Mouse (Mus musculus) megakaryocyte, embryonic 14.5 days (primary cell): ENCODE results near the gene 4933427D14Rik. TPM values are rescaled to one million over a fixed set of nuclear protein-coding genes. Genes with fewer than 3 reads are reported as not detected.

Source experiments
- H3K27me3 ChIP-seq: replicated peaks from 2 replicates; pipeline ENCODE3; 2012; ENCODE audit warnings: inconsistent platforms
- H3K36me3 ChIP-seq: replicated peaks from 2 replicates; pipeline ENCODE3; 2012; ENCODE audit warnings: low read length, inconsistent platforms, mixed read lengths
- H3K4me1 ChIP-seq: 2 replicates; pipeline ENCODE4 v1.6.1; 2012; ENCODE audit warnings: inconsistent platforms
- H3K4me3 ChIP-seq: replicated peaks from 2 replicates; pipeline ENCODE3; 2012; ENCODE audit warnings: moderate library complexity, mild to moderate bottlenecking, inconsistent platforms
- H3K9me3 ChIP-seq: 2 replicates; pipeline ENCODE4 v1.6.1; 2012; ENCODE audit warnings: inconsistent platforms
- FLI1 ChIP-seq: IDR thresholded peaks from 2 replicates; pipeline ENCODE4 v1.6.1; 2012; ENCODE audit warnings: low read length, inconsistent platforms, mixed read lengths
- GATA1 ChIP-seq: IDR thresholded peaks from 3 replicates; pipeline ENCODE4 v1.6.1; 2012; ENCODE audit warnings: mixed read lengths, low read length, inconsistent platforms, borderline replicate concordance
- polyA plus RNA-seq: library from polyadenylated mRNA; stranded (reverse); fragments of >175 nt; gene quantifications from 2 replicates; pipeline ENCODE4 v1.2.3, GENCODE M21; 2012; ENCODE audit warnings: low replicate concordance; ENCODE audit not compliant: insufficient read depth

The 4933427D14Rik gene
- polyA plus RNA-seq: 0.47 and 1.2 TPM in 2 replicates

DNA sequence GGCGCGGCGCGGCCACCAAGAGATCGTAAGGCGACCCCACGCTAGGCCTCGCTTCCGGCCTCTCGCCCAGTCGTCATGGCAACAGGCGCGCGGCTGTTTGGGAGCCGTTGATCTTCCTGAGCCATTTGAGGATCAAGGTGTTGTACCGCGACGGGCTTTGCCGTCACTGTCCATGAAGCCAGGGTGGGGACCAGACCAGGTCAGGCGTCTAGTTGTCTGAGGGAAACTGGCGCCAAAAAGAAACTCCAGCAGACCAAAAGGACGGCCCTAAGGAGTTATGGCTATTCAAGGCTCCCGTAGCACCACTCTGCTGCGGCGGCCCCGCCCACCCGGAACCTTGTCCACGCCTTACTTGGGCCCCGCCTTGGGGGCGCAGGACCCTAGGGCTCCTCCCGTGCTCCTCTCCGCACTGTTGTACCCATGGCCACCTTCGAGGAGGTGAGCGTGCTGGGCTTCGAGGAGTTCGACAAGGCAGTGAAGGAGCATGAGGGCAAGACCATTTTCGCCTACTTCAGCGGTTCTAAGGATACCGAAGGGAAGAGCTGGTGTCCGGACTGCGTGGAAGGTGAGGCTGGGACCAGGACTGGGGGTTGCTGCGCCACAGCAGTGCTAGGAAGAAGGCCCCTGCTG, at the start of gene 4933427D14Rik, which contains the start of gene Txndc17:
Gene 4933427D14Rik, minus strand, starts transcription at position 256 of the 630 bp plus-strand sequence.
Gene Txndc17, plus strand, starts transcription at position 344 of the 630 bp plus-strand sequence.
- H3K4me3 ChIP-seq: peak within 1 kb of the TSS; percentile 96
- H3K36me3 ChIP-seq: peaks cover 39% of the 10 kb centered on the region
- no peaks in the 10 kb centered on the region for H3K9me3 ChIP-seq
- H3K4me1 ChIP-seq: peaks cover 40% of the 10 kb centered on the region
- no peaks in the 10 kb centered on the region for H3K27me3 ChIP-seq
- TF ChIP-seq FLI1: no peak
- no peak for TF ChIP-seq GATA1

DNA sequence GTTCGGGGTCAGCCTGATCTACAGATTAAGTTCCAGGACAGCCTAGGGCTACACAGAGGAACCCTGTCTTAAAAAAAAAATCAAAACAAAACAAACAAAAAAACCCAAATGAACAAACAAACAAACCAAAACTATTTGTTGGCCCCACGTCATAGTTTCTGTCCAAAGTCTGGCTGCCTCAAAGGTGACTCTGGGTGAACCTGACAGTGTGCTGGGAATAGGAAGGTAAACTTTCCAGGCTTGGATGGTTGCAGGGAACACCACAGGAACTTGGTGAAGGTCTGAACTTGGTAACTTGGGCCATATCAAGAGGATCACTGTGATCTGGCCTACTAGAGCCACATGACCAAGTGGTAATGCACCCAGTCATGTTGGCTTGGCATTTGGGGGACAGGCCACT, 49.2 kb upstream of the 4933427D14Rik start:
- H3K36me3 ChIP-seq: no peaks in the 10 kb centered on the region
- H3K27me3 ChIP-seq: peaks cover 66% of the 10 kb centered on the region
- H3K9me3 ChIP-seq: no peaks in the 10 kb centered on the region
- H3K4me1 ChIP-seq: no peaks in the 10 kb centered on the region
- no peak overlapping the region for H3K4me3 ChIP-seq
- TF ChIP-seq GATA1 (no peak), FLI1 (no peak)

DNA sequence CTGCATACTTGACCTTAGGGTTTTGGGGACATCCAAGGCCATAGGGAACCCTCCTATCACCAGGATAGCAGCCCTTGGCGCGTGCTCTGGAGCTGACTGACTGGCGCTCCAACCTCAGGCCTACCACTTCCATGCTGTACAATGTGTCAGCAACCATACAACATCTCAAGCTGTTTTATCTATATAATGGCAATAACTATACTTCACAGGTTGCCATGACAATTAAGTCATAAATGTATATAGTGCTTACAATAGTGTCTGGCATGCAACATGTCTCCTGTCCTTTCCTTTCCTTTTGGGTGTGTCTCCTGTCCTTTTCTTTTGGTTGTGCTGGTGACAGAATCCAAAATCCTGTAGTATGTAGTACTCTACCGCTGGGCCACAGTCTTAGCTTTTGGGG, 48.4 kb upstream of the 4933427D14Rik start:
- peaks cover 63% of the 10 kb centered on the region for H3K27me3 ChIP-seq
- no peak overlapping the region for H3K4me3 ChIP-seq
- H3K4me1 ChIP-seq: no peaks in the 10 kb centered on the region

DNA sequence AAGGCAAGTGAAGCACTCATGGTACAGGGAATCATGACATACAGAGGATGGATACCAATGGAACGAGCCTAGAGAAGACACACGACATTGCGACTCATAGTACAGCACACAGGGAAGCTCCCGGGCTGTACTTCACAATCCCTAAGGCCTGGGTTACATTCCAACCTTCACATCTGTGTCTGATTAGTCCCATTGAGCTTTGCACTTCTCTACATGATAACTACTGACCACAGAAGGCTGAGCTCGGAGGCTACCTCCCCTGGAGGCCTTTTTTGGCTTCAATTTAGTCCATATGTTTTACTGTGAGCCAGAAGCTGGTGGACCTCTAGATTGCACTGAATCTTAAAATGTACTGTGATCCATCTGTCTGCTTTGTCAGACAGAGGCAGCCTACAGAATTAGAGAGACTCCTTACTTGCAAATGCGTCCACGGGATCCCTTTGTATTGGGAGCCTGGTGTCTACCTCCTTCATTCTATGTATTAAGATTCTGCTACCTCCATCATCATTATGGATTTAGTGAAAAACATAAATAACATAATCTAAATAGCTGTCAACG, 38.0 kb upstream of the 4933427D14Rik start:
- Histone ChIP-seq H3K4me1 (no peaks in the 10 kb centered on the region), H3K27me3 (peaks cover 50% of the 10 kb centered on the region), H3K36me3 (no peaks in the 10 kb centered on the region), H3K4me3 (no peak overlapping the region), H3K9me3 (no peaks in the 10 kb centered on the region)
- no peak for TF ChIP-seq GATA1
- no peak for TF ChIP-seq FLI1

More for the DNA sequence above, 48.4 kb upstream of the 4933427D14Rik start:
- TF ChIP-seq FLI1: no peak
- TF ChIP-seq GATA1: no peak
- Histone ChIP-seq H3K9me3 (no peaks in the 10 kb centered on the region), H3K36me3 (no peaks in the 10 kb centered on the region)

DNA sequence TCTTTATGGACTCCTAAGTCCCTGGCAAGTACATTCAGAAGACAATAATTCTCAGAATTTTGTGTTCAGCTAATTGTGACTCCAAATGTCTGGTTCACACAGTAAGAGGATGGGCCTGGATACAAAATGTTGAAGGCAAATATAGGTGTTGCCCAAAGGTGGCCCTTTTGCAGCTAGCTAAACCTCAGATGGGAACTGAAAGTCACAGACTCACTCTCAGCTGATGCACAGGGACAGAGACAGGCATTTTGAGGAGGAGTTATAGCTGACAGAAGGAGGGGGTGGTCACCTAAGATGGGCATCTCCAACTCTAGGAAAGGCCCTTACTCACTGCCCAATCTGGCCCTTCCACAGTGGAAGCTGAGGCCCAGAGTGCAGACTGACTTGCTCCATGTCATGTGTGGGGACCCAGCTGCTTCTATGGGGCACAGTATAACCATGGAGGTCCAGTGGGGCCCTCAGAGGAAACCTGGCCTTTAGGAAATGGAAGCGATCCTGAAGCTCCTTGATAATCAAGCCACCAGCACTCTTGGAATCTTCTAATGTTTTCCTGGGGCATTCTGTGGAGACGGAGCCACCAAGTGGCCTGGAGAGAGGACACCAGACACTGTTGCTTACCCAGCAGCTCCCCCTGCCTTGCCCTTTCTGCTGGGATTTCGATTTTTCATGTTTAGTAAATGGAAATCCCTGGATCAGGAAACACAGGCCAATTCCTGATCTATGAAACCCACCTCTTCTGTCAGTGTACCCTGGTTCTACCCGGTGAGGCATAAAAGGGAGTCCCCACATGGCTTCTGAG, 33.0 kb upstream of the 4933427D14Rik start:
- Histone ChIP-seq H3K9me3 (no peaks in the 10 kb centered on the region), H3K27me3 (peaks cover 38% of the 10 kb centered on the region), H3K36me3 (no peaks in the 10 kb centered on the region), H3K4me1 (no peaks in the 10 kb centered on the region), H3K4me3 (no peak overlapping the region)
- TF ChIP-seq FLI1: no peak
- TF ChIP-seq GATA1: no peak

DNA sequence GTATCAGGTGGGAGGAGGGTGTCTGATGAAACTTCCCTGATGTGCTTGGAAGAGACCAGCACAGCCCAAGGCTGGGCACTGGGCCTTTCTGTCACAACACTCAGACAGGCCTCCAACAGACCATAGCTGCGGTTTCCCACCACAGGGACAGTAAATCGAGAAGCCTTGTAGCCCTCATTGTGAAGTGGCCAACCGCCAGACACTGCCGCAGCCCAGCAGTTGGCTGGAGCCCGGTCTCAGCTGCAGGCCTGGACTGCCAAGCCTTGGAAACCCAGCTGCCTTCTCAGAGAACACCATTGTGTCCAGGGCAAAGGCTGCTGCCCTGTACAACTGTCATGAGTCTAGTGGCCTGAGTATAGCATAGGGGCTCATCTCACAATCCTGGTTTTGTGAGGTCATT, 26.8 kb upstream of the 4933427D14Rik start:
- Histone ChIP-seq H3K4me3 (no peak overlapping the region), H3K4me1 (no peaks in the 10 kb centered on the region), H3K9me3 (no peaks in the 10 kb centered on the region), H3K27me3 (peaks cover 43% of the 10 kb centered on the region), H3K36me3 (no peaks in the 10 kb centered on the region)
- TF ChIP-seq GATA1: no peak
- TF ChIP-seq FLI1: no peak

DNA sequence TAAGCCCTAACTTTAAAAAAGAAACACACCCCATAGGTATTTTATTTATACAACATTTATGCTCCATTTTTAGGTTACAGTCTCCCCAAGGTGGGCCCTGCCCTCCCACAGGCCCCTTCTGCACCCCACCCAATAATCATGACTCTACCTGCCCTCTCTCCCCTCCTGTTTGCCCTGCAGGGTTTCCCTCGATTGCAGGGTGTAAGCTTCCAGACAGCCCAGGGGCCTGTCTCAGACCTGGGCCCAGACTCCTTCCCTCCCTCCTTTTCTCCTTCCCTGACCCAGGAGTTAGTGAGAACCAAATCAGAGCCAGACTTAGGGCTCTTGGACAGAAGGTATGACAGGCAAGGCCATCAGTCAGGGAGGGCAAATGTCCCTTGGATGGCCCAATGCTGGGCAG, 25.7 kb upstream of the 4933427D14Rik start:
- Histone ChIP-seq H3K4me3 (no peak overlapping the region), H3K4me1 (no peaks in the 10 kb centered on the region), H3K27me3 (peaks cover 49% of the 10 kb centered on the region), H3K36me3 (no peaks in the 10 kb centered on the region), H3K9me3 (no peaks in the 10 kb centered on the region)
- TF ChIP-seq FLI1 (no peak), GATA1 (no peak)

DNA sequence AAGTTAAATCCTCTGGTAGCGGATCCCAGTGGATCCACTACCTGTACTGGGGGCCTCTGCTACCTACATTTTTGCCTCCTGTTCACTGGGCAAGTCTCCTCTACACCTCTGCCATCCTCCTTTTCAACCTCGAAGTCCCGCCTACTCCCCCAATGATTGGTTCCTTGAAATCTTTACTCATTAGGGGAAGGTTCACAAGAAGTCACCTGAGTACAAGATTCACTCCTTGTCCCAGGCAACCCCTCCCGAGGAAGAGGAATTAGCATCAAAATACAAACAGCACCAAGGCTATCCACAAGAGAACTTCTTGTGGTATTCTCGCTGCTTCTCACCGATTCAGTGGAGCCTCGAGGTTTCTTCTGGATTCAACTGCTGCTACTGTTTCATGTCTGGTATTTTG, 24.8 kb upstream of the 4933427D14Rik start:
- Histone ChIP-seq H3K4me3 (no peak overlapping the region), H3K27me3 (peaks cover 56% of the 10 kb centered on the region), H3K36me3 (no peaks in the 10 kb centered on the region), H3K9me3 (no peaks in the 10 kb centered on the region), H3K4me1 (no peaks in the 10 kb centered on the region)
- TF ChIP-seq FLI1: no peak
- TF ChIP-seq GATA1: no peak

DNA sequence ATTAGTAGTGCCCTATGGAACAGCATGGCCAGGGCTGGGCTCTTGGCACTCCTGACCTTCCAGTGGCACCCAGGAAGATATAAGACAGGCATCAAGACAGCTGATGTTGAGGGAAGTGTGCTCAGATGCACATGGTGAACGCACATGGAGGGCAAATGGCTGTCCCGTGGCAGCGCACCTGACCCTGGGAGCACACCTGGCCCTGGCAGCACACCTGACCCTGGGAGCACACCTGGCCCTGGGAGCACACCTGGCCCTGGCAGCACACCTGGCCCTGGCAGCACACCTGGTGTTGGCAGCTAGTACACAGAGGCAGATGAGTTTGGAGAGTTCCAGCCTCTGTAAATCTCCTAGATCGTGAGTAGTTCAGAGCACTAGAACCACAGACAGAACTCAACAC, 21.3 kb upstream of the 4933427D14Rik start:
- H3K4me3 ChIP-seq: no peak overlapping the region
- H3K4me1 ChIP-seq: peaks cover 6% of the 10 kb centered on the region; the same call in 1 of the 2 replicates
- no peaks in the 10 kb centered on the region for H3K9me3 ChIP-seq
- H3K36me3 ChIP-seq: no peaks in the 10 kb centered on the region
- H3K27me3 ChIP-seq: peaks cover 61% of the 10 kb centered on the region
- TF ChIP-seq FLI1: no peak

DNA sequence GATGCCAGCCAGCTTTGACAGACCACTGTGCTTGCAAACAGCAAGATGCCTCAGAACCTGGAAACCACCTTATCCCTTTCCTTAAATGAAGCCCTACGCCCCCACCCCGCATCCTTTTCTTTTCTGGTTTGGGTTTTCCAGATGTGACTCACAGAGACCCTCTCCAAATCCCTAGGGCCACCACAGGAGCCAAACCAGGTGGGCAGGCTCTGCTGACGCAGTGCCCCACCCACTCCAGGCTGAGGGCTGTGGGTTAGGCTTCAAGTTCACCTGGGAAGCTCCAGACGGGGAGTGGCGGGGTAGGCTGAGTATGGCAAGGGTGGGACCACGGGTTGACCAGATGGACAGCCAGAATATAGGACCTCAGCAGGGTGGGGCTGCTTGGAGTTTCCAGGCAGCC, 19.6 kb upstream of the 4933427D14Rik start:
- TF ChIP-seq GATA1: no peak
- Histone ChIP-seq H3K36me3 (no peaks in the 10 kb centered on the region), H3K4me1 (peaks cover 8% of the 10 kb centered on the region; the same call in 1 of the 2 replicates), H3K9me3 (no peaks in the 10 kb centered on the region), H3K4me3 (no peak overlapping the region), H3K27me3 (peaks cover 53% of the 10 kb centered on the region)
